Mouse (Mus musculus) heart, postnatal 0 days (tissue): Measurements from ENCODE around the gene Galnt14. TPM values are rescaled to one million over a fixed set of nuclear protein-coding genes. Genes with fewer than 3 reads are reported as not detected.

Experiments
- ATAC-seq: fragments of 200-750 bp; cut with Nextera tagmentation; 2 replicates; pipeline ENCODE4 v1.8.0; 2017; ENCODE audit warnings: low read depth, moderate number of reproducible peaks, moderate library complexity; ENCODE audit not compliant: insufficient read depth
- DNase-seq: peaks from one replicate; pipeline ENCODE4 v3.0.0-alpha.2; 2016; ENCODE audit warnings: low spot score
- H3K27ac ChIP-seq: fragments of 300-500 bp; sonication (generic); 2 replicates; pipeline ENCODE4 v1.5.1; 2014; ENCODE audit warnings: low read depth, mild to moderate bottlenecking
- H3K27me3 ChIP-seq: fragments of 300-500 bp; sonication (generic); 2 replicates; pipeline ENCODE4 v1.6.1; 2014; ENCODE audit warnings: low read length, mixed read lengths; ENCODE audit not compliant: control insufficient read depth, insufficient read depth
- H3K36me3 ChIP-seq: fragments of 300-500 bp; sonication (generic); replicated peaks from 2 replicates; pipeline ENCODE4 v1.6.1; 2014; ENCODE audit warnings: low read length, mixed read lengths; ENCODE audit not compliant: control insufficient read depth, insufficient read depth
- H3K4me1 ChIP-seq: fragments of 300-500 bp; sonication (generic); 2 replicates; pipeline ENCODE4 v1.6.1; 2014; ENCODE audit warnings: antibody characterized with exemption; ENCODE audit not compliant: control insufficient read depth, insufficient read depth
- H3K4me2 ChIP-seq: fragments of 300-500 bp; sonication (generic); 2 replicates; pipeline ENCODE4 v1.6.1; 2014; ENCODE audit warnings: low read depth, mild to moderate bottlenecking, low read length, moderate library complexity
- H3K4me3 ChIP-seq: fragments of 300-500 bp; sonication (generic); 2 replicates; pipeline ENCODE4 v1.5.1; 2014; ENCODE audit warnings: low read depth, low read length
- H3K9ac ChIP-seq: fragments of 300-500 bp; sonication (generic); replicated peaks from 2 replicates; pipeline ENCODE4 v1.6.1; 2014; ENCODE audit warnings: low read depth, low read length, mixed read lengths
- H3K9me3 ChIP-seq: fragments of 300-500 bp; sonication (generic); replicated peaks from 2 replicates; pipeline ENCODE4 v1.6.1; 2016; ENCODE audit warnings: low read length; ENCODE audit not compliant: control insufficient read depth
- CTCF ChIP-seq: IDR thresholded peaks from 2 replicates; pipeline ENCODE4 v1.5.1; 2016; ENCODE audit warnings: antibody characterized with exemption, control low read depth, low read depth
- EP300 ChIP-seq: IDR thresholded peaks from 2 replicates; pipeline ENCODE4 v1.6.1; 2016; ENCODE audit warnings: antibody characterized with exemption, low read depth
- WGBS: fragments of 180-500 bp; shearing (Covaris S2); extraction: QIAGEN DNeasy Blood & Tissue Kit; methylation state at CpG from one replicate; pipeline ENCODE4 v1.1.7; 2014; 5-methylcytosine and 5-hydroxymethylcytosine counted together
- polyA plus RNA-seq: library from polyadenylated mRNA; unstranded; fragments of >200 nt; fragmentation: Nextera tagmentation; extraction: Ambion mirVana; gene quantifications from 2 replicates; pipeline ENCODE4 v1.2.1, GENCODE M21; 2015
- total RNA-seq: library from RNA; depleted of rRNA; stranded (reverse); fragments of >200 nt; gene quantifications from 2 replicates; pipeline ENCODE4 v1.2.3, GENCODE M21; 2014; ENCODE audit warnings: low replicate concordance

Gene Galnt14
- total and polyA plus RNA-seq, 2 experiments from 2014 or later: 0.14 TPM; not detected in 1

DNA sequence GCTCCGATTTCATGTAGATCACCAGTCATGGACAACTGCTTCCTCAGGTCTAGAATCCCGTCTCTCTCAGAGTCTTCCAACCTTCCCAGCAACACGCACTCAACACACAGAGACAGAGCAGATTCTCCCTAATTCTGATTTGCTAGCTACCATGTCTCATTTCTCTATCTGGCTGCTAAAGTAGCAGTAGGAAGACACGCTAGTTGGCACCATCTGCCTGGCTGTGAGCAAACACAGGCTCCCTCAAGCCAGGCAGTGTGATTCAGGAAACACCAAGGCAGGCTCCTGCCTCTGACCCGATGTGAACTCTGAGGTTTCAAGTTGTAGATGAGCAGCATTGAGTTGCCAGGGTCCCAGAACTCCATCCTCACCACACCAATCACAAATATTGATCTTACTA lies 25.5 kb downstream of the Galnt14 start:
- Histone ChIP-seq H3K36me3 (no peaks in the 10 kb centered on the region), H3K27ac (no peak overlapping the region), H3K9me3 (no peaks in the 10 kb centered on the region), H3K4me2 (no peak overlapping the region), H3K4me3 (no peak overlapping the region), H3K27me3 (no peaks in the 10 kb centered on the region), H3K4me1 (no peaks in the 10 kb centered on the region), H3K9ac (no peak overlapping the region)
- DNase-seq: no peak
- no peak for TF ChIP-seq CTCF
- no peak for TF ChIP-seq EP300
- ATAC-seq: no peak
- WGBS: 70% methylated on average over 5 of the region's 5 CpGs

DNA sequence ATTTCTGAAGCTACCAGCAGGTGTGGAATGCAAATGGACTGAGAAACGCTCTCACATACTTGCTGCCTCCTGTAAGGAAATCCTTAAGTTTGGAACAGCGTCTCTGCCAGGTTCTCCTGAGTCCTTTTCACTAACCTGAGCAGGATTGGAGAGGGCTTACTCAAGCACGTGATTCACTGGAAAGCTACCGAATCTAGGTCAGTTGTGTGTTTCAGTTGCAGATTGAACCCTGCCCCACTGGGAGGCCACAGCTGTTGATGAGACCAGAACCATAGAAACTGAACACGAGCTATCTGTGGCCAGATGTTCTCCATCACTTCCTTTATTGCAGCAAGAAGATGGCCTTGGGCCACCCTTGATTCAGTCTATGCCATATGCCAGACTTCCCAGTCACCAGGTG lies 38.3 kb downstream of the Galnt14 start:
- ATAC-seq: no peak
- Histone ChIP-seq H3K27ac (no peak overlapping the region), H3K27me3 (no peaks in the 10 kb centered on the region; the same call in 1 of the 2 replicates), H3K9me3 (no peaks in the 10 kb centered on the region), H3K9ac (no peak overlapping the region), H3K4me3 (no peak overlapping the region), H3K4me2 (no peak overlapping the region), H3K4me1 (no peaks in the 10 kb centered on the region), H3K36me3 (no peaks in the 10 kb centered on the region)
- TF ChIP-seq CTCF (no peak), EP300 (no peak)
- WGBS: 75% methylated on average over 5 of the region's 5 CpGs
- no peak for DNase-seq

DNA sequence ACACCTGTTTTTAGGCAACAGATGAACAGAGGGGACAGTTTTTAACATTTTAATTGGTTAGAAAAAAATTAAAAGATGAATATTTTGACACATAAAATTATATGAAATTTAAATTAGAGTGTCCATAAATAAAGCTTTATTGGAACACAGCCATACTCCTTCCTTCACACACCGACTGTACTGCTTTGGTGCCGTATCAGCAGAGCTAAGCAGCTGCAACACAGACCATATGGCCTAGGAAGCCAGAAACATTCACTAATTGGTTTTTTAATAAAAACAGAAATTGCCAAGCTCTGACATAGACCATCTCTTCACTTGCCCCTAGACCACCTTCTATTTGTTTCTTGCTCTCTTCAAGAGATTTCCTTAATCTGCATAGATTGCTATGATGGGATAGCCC lies 40.2 kb downstream of the Galnt14 start:
- no peak overlapping the region for H3K27ac ChIP-seq
- ATAC-seq: no peak
- H3K4me3 ChIP-seq: no peak overlapping the region
- H3K9ac ChIP-seq: no peak overlapping the region
- WGBS: 65% methylated on average over 2 of the region's 2 CpGs
- TF ChIP-seq EP300: no peak
- no peak for TF ChIP-seq CTCF
- H3K4me2 ChIP-seq: no peak overlapping the region
- H3K9me3 ChIP-seq: no peaks in the 10 kb centered on the region
- no peaks in the 10 kb centered on the region for H3K4me1 ChIP-seq
- no peak for DNase-seq
- H3K36me3 ChIP-seq: no peaks in the 10 kb centered on the region
- no peaks in the 10 kb centered on the region; the same call in 1 of the 2 replicates for H3K27me3 ChIP-seq

DNA sequence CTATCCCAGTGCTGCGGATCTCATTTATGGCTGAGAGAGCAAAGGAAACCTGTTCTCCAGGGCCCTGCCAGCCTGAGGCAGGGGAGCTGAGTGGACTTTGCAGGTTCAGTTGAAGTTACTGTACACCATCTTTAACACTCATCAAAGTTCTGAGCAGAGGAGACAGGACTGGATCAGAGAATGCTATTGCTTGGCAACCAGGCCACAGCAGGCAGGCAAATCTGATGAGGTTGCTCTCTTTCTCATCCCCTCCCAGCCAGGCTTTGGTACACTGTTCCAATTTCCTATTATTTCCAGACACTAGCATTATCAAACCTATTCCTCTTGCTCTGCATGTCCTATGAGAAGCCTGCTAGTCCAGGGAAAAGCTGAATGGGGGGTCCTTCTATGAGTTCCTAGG lies 41.3 kb downstream of the Galnt14 start:
- Histone ChIP-seq H3K9me3 (no peaks in the 10 kb centered on the region), H3K4me3 (no peak overlapping the region), H3K27ac (no peak overlapping the region), H3K27me3 (no peaks in the 10 kb centered on the region; the same call in 1 of the 2 replicates), H3K36me3 (no peaks in the 10 kb centered on the region), H3K9ac (no peak overlapping the region), H3K4me1 (no peaks in the 10 kb centered on the region), H3K4me2 (no peak overlapping the region)
- no peak for ATAC-seq
- WGBS: 94% methylated on average over 1 of the region's 1 CpGs
- no peak for DNase-seq
- no peak for TF ChIP-seq EP300
- no peak for TF ChIP-seq CTCF

DNA sequence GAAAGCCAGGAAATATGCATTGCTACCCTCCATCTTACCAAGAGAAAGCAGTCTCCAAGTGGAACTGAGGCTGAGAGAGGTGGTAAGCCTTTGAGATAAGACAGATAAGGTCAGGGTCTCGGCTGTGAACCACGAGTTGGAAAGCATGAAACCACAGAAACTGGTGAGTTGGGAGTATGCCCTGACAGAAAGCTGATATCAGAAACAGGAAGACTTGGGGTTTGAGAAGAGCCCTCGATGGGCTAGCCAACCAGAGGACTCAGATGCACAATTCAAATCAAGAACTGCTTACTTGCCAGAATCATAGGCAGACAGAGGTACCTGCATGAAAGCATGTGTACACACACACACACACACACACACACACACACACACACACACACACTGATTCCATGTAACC lies 47.0 kb downstream of the Galnt14 start:
- no peak for ATAC-seq
- H3K27me3 ChIP-seq: no peaks in the 10 kb centered on the region

DNA sequence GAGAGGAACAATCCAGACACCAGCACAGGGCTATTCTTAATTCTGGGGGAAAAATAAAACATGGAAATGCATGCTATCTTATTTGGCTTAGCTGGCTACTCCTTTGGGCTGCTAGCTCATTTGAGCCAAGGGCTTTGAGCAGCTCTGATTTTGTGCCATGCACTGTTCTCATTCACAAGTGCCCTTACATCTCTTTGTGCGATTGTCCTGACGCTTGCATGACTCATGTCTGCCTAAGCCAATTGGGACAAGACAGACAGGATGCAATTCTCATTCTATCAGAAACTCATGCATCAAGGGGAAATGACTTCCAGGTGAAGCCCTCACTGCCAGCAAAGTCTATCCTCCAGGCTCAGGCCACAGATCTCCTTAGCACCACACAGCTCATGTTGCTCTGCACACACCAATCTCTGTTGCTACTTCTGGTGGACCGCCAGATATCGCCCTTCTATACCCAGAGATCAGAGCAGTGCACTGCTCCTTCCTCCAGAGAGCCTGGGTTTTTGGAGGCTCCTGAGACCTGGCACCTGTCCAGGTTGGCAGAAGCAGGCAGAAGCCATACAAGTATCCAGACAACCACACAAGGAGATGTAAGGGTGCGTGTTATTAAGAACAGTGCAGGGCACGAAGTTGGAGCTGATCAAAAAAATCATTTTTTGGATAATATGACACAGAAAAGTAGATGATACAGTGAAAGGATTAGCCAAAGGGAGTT lies 51.4 kb downstream of the Galnt14 start:
- TF ChIP-seq EP300 (no peak), CTCF (no peak)
- no peak overlapping the region for H3K27ac ChIP-seq
- ATAC-seq (no peak), DNase-seq (no peak)
- no peaks in the 10 kb centered on the region for H3K36me3 ChIP-seq
- no peaks in the 10 kb centered on the region for H3K4me1 ChIP-seq
- WGBS: 65% methylated on average over 6 of the region's 6 CpGs
- no peak overlapping the region for H3K4me2 ChIP-seq
- H3K27me3 ChIP-seq: no peaks in the 10 kb centered on the region
- no peak overlapping the region for H3K4me3 ChIP-seq
- H3K9me3 ChIP-seq: no peaks in the 10 kb centered on the region
- no peak overlapping the region for H3K9ac ChIP-seq

More for the DNA sequence above, 47.0 kb downstream of the Galnt14 start:
- Histone ChIP-seq H3K9ac (no peak overlapping the region), H3K27ac (no peak overlapping the region), H3K36me3 (no peaks in the 10 kb centered on the region), H3K4me3 (no peak overlapping the region), H3K9me3 (no peaks in the 10 kb centered on the region), H3K4me1 (no peaks in the 10 kb centered on the region), H3K4me2 (no peak overlapping the region)
- TF ChIP-seq EP300: no peak
- WGBS: 35% methylated on average over 3 of the region's 3 CpGs
- no peak for DNase-seq
